Mouse (Mus musculus) left cerebral cortex, postnatal 25 days (tissue): ENCODE data around the gene Zfp568. TPM values are rescaled to one million over a fixed set of nuclear protein-coding genes. Genes with fewer than 3 reads are reported as not detected.

Source experiments
- DNase-seq, 2 experiments: peaks; one replicate each; pipeline ENCODE4 v3.0.0; 2022; ENCODE audit warnings: low spot score in 2 of 2, mixed read lengths in 1 of 2
- intact Hi-C: fragments of 180-260 bp; cut with DNase I; formaldehyde crosslinking; loops from one replicate; pipeline ENCODE4 v1.15.1; 2025
- total RNA-seq, 2 experiments: library from RNA; stranded (reverse); gene quantifications; 2 replicates each; pipeline ENCODE4 v1.2.3; 2021

Zfp568 gene
- total RNA-seq, 2 experiments from 2014 or later = 3.8 to 6.4 TPM

GRCm38 (mm10) chr7:30031379-30031778 is 47.6 kb downstream of the Zfp568 start:
- no peak for DNase-seq
- intact Hi-C loops = no loop called here

GRCm38 (mm10) chr7:30034331-30034730 is 50.6 kb downstream of the Zfp568 start:
- intact Hi-C loops = no loop called here

GRCm38 (mm10) chr7:30044354-30044753 is 60.6 kb downstream of the Zfp568 start:
- intact Hi-C loops = no loop called here
- DNase-seq = no peak

More at GRCm38 (mm10) chr7:30034331-30034730, 50.6 kb downstream of the Zfp568 start:
- no peak for DNase-seq

GRCm38 (mm10) chr7:30048126-30048525 is 64.4 kb downstream of the Zfp568 start:
- no peak for DNase-seq
- intact Hi-C loops = no loop called here

GRCm38 (mm10) chr7:30050882-30051548 is 67.3 kb downstream of the Zfp568 start, which contains the start of gene Zfp14:
Gene Zfp14, minus strand, starts transcription at chr7:30051380.
- intact Hi-C loops = loop anchor here (2.0 kb wide), 1 partner anchor 40 kb away; the partner anchor contains the start of genes Gm26920 and Zfp566
- DNase-seq = peak; percentile 90 to 97

- DNase-seq = no peak
- intact Hi-C loops = no loop called here
Observed at GRCm38 (mm10) chr7:30053591-30053990, 69.8 kb downstream of the Zfp568 start.

GRCm38 (mm10) chr7:30060341-30060740 is 76.6 kb downstream of the Zfp568 start:
- intact Hi-C loops = no loop called here
- DNase-seq = no peak

- no peak for DNase-seq
- intact Hi-C loops = no loop called here
Observed at GRCm38 (mm10) chr7:30062478-30062877, 78.7 kb downstream of the Zfp568 start.

GRCm38 (mm10) chr7:30064622-30065021 is 80.9 kb downstream of the Zfp568 start:
- intact Hi-C loops = no loop called here
- no peak for DNase-seq

GRCm38 (mm10) chr7:30072146-30073028 is 88.6 kb downstream of the Zfp568 start, which contains the start of gene Zfp82:
Gene Zfp82, minus strand, starts transcription at chr7:30072900.
- peak; percentile 81 to 88 for DNase-seq
- intact Hi-C loops = no loop called here

Other genes starting within 250 kb of the Zfp568 start
- 10 to 100 TPM; 15.7 to 17.6 TPM for gene Zfp84, start 215.4 kb upstream of the Zfp568 start, total RNA-seq
- 10 to 100 TPM; 10.6 to 11.9 TPM for gene Zfp30, start 200.0 kb upstream of the Zfp568 start, total RNA-seq
- 10 to 100 TPM; 22.2 to 22.4 TPM for gene Zfp790, start 167.8 kb upstream of the Zfp568 start, total RNA-seq
- gene Zfp940, start 130.3 kb upstream of the Zfp568 start, total RNA-seq = 10 to 100 TPM; 18.6 to 25.6 TPM
- gene Zfp420, start 124.0 kb upstream of the Zfp568 start, total RNA-seq = 10 to 100 TPM; 14.2 to 14.4 TPM
- gene Zfp27, start 77.4 kb upstream of the Zfp568 start, total RNA-seq = 10 to 100 TPM; 18.5 to 21.6 TPM
- 1 to 10 TPM; 8.0 to 8.8 TPM for gene Zfp383, start 75.7 kb upstream of the Zfp568 start, total RNA-seq
- 10 to 100 TPM; 16.7 to 17.9 TPM for gene Zfp74, start 29.9 kb upstream of the Zfp568 start, total RNA-seq
- gene Zfp14, start 67.4 kb downstream of the Zfp568 start, total RNA-seq = 1 to 10 TPM; 7.2 to 8.5 TPM
- gene Zfp82, start 88.9 kb downstream of the Zfp568 start, total RNA-seq = 1 to 10 TPM; 5.0 to 5.1 TPM
- gene Gm26920, start 106.5 kb downstream of the Zfp568 start, total RNA-seq = not detected
- gene Zfp566, start 106.6 kb downstream of the Zfp568 start, total RNA-seq = 1 to 10 TPM; 7.2 to 7.5 TPM
- 10 to 100 TPM; 64.5 to 64.6 TPM for gene Zfp260, start 110.8 kb downstream of the Zfp568 start, total RNA-seq
- gene Zfp382, start 138.0 kb downstream of the Zfp568 start, total RNA-seq = 10 to 100 TPM; 34.9 to 36.0 TPM
- gene Zfp146, start 185.8 kb downstream of the Zfp568 start, total RNA-seq = 10 to 100 TPM; 48.5 to 49.7 TPM
- gene Cox7a1, start 200.2 kb downstream of the Zfp568 start, total RNA-seq = 1 to 10 TPM; 5.5 to 6.0 TPM
- 100 to 1,000 TPM; 180 to 183 TPM for gene Capns1, start 214.9 kb downstream of the Zfp568 start, total RNA-seq
- 10 to 100 TPM; 57.6 to 59.5 TPM for gene Polr2i, start 248.0 kb downstream of the Zfp568 start, total RNA-seq
- gene Tbcb, start 248.3 kb downstream of the Zfp568 start, total RNA-seq = 100 to 1,000 TPM; 130 to 143 TPM